Mouse (Mus musculus) c-Kit-negative CD71-positive TER-119-positive erythroid progenitor cells, embryonic 14.5 days (primary cell): Measurements from ENCODE around the gene Rbfox2.

Experiments used
- DNase-seq: peaks from one replicate; pipeline ENCODE4 v3.0.0-alpha.2; 2013; ENCODE audit warnings: low read depth, low spot score

The Rbfox2 gene

GRCm38 (mm10) chr15:77146942-77147341 lies 159.9 kb downstream of the Rbfox2 start:
- no peak for DNase-seq

- no peak for DNase-seq
Observed at GRCm38 (mm10) chr15:77144960-77145359, 161.8 kb downstream of the Rbfox2 start.

- DNase-seq, result no peak
Observed at GRCm38 (mm10) chr15:77142787-77143186, 164.0 kb downstream of the Rbfox2 start.

- DNase-seq, result no peak
Observed at GRCm38 (mm10) chr15:77142352-77142751, 164.5 kb downstream of the Rbfox2 start.

- no peak for DNase-seq
Observed at GRCm38 (mm10) chr15:77141711-77142110, 165.1 kb downstream of the Rbfox2 start.

- DNase-seq, result no peak
Observed at GRCm38 (mm10) chr15:77138282-77138681, 168.5 kb downstream of the Rbfox2 start.

- DNase-seq, result no peak
Observed at GRCm38 (mm10) chr15:77134483-77134882, 172.3 kb downstream of the Rbfox2 start.

GRCm38 (mm10) chr15:77129154-77129553 lies 177.7 kb downstream of the Rbfox2 start:
- DNase-seq, result no peak

- DNase-seq, result no peak
Observed at GRCm38 (mm10) chr15:77127737-77128136, 179.1 kb downstream of the Rbfox2 start.

- DNase-seq, result no peak
Observed at GRCm38 (mm10) chr15:77126674-77127073, 180.1 kb downstream of the Rbfox2 start.

- no peak for DNase-seq
Observed at GRCm38 (mm10) chr15:77124372-77125117, 182.3 kb downstream of the Rbfox2 start.

GRCm38 (mm10) chr15:77122824-77123223 lies 184.0 kb downstream of the Rbfox2 start:
- no peak for DNase-seq

- no peak for DNase-seq
Observed at GRCm38 (mm10) chr15:77122208-77122607, 184.6 kb downstream of the Rbfox2 start.

- no peak for DNase-seq
Observed at GRCm38 (mm10) chr15:77119666-77120065, 187.1 kb downstream of the Rbfox2 start.

GRCm38 (mm10) chr15:77117209-77117608 lies 189.6 kb downstream of the Rbfox2 start:
- no peak for DNase-seq

- DNase-seq, result no peak
Observed at GRCm38 (mm10) chr15:77116139-77116722, 190.6 kb downstream of the Rbfox2 start.

GRCm38 (mm10) chr15:77115456-77115855 lies 191.3 kb downstream of the Rbfox2 start:
- DNase-seq, result no peak

GRCm38 (mm10) chr15:77113591-77113990 lies 193.2 kb downstream of the Rbfox2 start:
- DNase-seq, result no peak

- no peak for DNase-seq
Observed at GRCm38 (mm10) chr15:77112378-77112777, 194.4 kb downstream of the Rbfox2 start.

GRCm38 (mm10) chr15:77111924-77112323 lies 194.9 kb downstream of the Rbfox2 start:
- DNase-seq, result no peak

GRCm38 (mm10) chr15:77110452-77110851 lies 196.4 kb downstream of the Rbfox2 start:
- DNase-seq, result no peak

- no peak for DNase-seq
Observed at GRCm38 (mm10) chr15:77107169-77107908, 199.5 kb downstream of the Rbfox2 start.

GRCm38 (mm10) chr15:77105273-77105672 lies 201.5 kb downstream of the Rbfox2 start:
- no peak for DNase-seq
